21 mouse cellular contexts compared by ENCODE assay signal in the genomic region with DNA sequence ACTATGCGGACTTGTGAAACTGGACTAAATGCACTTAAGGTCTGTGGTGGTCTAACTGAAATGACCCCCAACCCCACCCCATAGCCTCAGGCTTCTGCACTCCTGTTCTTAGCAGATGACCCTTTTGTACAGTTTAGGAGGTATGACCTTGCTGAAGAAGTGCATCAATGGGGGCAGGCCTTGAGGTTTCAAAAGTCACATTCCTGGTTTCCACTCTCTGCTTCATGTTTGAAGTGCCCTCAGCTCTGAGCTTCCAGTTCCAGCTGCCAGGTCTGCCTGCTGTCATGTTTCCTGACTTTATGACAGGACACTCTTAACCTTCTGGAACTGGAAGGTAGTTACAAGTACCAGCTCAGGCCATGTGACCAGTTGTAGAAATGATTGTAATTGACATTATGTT. TPM values are rescaled to one million over a fixed set of nuclear protein-coding genes. Genes with fewer than 3 reads are reported as not detected.
DNase-seq lines count a peak whose midpoint lies in the region; ATAC-seq and TF ChIP-seq lines count a peak whose summit lies in the region.
"Had no signal": no experiment of that assay in that cellular context is flagged by ENCODE, and none has a peak within 500 bp of the region (broad histone marks: within the 10 kb centered on the region; RNA-seq: fewer than 3 reads in every experiment).

No protein-coding gene starts in this region.

- TF ChIP-seq CTCF in gastrocnemius, adult 2 months (IDR thresholded peaks at IDR 0.05) = no peak

- peaks cover 31% of the 10 kb centered on the region for H3K4me1 ChIP-seq in heart, embryonic 15.5 days (replicated peaks)
- H3K4me1 ChIP-seq: stomach, embryonic 15.5 days had no signal

- no peak overlapping the region; the same call in 1 of the 2 replicates for H3K4me2 ChIP-seq in heart, embryonic 15.5 days
- H3K4me2 ChIP-seq: embryonic facial prominence, embryonic 13.5 days; hindbrain, embryonic 12.5 days; limb, embryonic 12.5 days; stomach, embryonic 15.5 days had no signal

- no peak overlapping the region for H3K4me3 ChIP-seq in gastrocnemius, adult 2 months
- H3K4me3 ChIP-seq in heart, embryonic 15.5 days = no peak overlapping the region
- H3K4me3 ChIP-seq: embryonic facial prominence, embryonic 13.5 days; hindbrain, embryonic 12.5 days; limb, embryonic 12.5 days; midbrain, embryonic 10.5 days; stomach, embryonic 15.5 days had no signal

- no peaks in the 10 kb centered on the region for H3K9me3 ChIP-seq in heart, embryonic 15.5 days (replicated peaks)
- H3K9me3 ChIP-seq: embryonic facial prominence, embryonic 13.5 days; hindbrain, embryonic 12.5 days; limb, embryonic 12.5 days; midbrain, embryonic 10.5 days; stomach, embryonic 15.5 days had no signal

- no peaks in the 10 kb centered on the region for H3K27me3 ChIP-seq in heart, embryonic 15.5 days
- H3K27me3 ChIP-seq: CH12.LX; embryonic facial prominence, embryonic 13.5 days; hindbrain, embryonic 12.5 days; limb, embryonic 12.5 days; stomach, embryonic 15.5 days had no signal

- no peak for DNase-seq in gastrocnemius, adult 2 months
- DNase-seq in gastrocnemius, postnatal 25 days = no peak
- no peak for DNase-seq in heart, adult 9 months (ENCODE audit: low spot score in 2 of 2)
- DNase-seq in lung, postnatal 25 days (ENCODE audit: low spot score) = peak; percentile 23
- DNase-seq in lung, postnatal 36 days = no peak
- DNase-seq in cerebellum, postnatal 14 days = no peak
- DNase-seq: cerebellum, postnatal 10 days; kidney, adult 11 months; retina, postnatal 1 day; thymus, adult 18-20 months; thymus, postnatal 4 days had no signal

- peak; percentile 54; the same call in 1 of the 2 replicates for ATAC-seq in heart, embryonic 15.5 days (replicated peaks; ENCODE audit: insufficient number of reproducible peaks, insufficient read depth, low FRiP score, low read depth)
- ATAC-seq: forebrain, embryonic 14.5 days had no signal

- H3K36me3 ChIP-seq in heart, embryonic 15.5 days = peaks cover under 1% of the 10 kb centered on the region; the same call in 1 of the 2 replicates
- H3K36me3 ChIP-seq: hindbrain, embryonic 12.5 days; stomach, embryonic 15.5 days had no signal

- intact Hi-C loops in gastrocnemius, adult 2 months (cut with DNase I) = no loop called here

- H3K27ac ChIP-seq in gastrocnemius, adult 2 months = peak overlapping the region; percentile 16; the same call in 1 of the 2 replicates
- peak overlapping the region; percentile 90 for H3K27ac ChIP-seq in heart, embryonic 15.5 days
- H3K27ac ChIP-seq: embryonic facial prominence, embryonic 13.5 days; hindbrain, embryonic 12.5 days; kidney, postnatal 0 days; limb, embryonic 12.5 days; macrophage; midbrain, embryonic 10.5 days; stomach, embryonic 15.5 days had no signal

- H3K9ac ChIP-seq in heart, embryonic 15.5 days = no peak overlapping the region
- H3K9ac ChIP-seq: embryonic facial prominence, embryonic 13.5 days; hindbrain, embryonic 12.5 days; limb, embryonic 12.5 days; stomach, embryonic 15.5 days had no signal

- 78% methylated on average over 1 of the region's 1 CpGs for WGBS in heart, embryonic 15.5 days

RNA-seq across cellular contexts. Expression of gene Frs2, which starts 21.6 kb away (rescaled TPM):
- 10 to 100 TPM in 1 of 2 experiments, 1 to 10 TPM in 1; 8.1 to 11.5 TPM for total RNA-seq in gastrocnemius, adult 2 months (2021)
- 1 to 10 TPM; 7.6 to 8.7 TPM for total RNA-seq in gastrocnemius, postnatal 25 days (2021)
- polyA plus RNA-seq in heart, embryonic 15.5 days (2015; fragmentation: Nextera tagmentation; extraction: Ambion mirVana) = 14.8 and 14.9 TPM in 2 replicates
